Mouse (Mus musculus) bone marrow, adult 2 months (tissue): ENCODE measurements around the gene Gm45753.

ENCODE experiments used
- CTCF ChIP-seq: fragments of 200-500 bp; IDR thresholded peaks from 2 replicates; pipeline ENCODE4 v1.5.1; 2011; ENCODE audit warnings: low read length, control low read depth; ENCODE audit not compliant: control insufficient read depth, insufficient read depth
- POLR2A ChIP-seq: fragments of 200-500 bp; IDR thresholded peaks from 2 replicates; pipeline ENCODE4 v1.6.1; 2011; ENCODE audit warnings: low read depth, mild to moderate bottlenecking, control low read depth, low read length, borderline replicate concordance; ENCODE audit not compliant: control insufficient read depth

DNA sequence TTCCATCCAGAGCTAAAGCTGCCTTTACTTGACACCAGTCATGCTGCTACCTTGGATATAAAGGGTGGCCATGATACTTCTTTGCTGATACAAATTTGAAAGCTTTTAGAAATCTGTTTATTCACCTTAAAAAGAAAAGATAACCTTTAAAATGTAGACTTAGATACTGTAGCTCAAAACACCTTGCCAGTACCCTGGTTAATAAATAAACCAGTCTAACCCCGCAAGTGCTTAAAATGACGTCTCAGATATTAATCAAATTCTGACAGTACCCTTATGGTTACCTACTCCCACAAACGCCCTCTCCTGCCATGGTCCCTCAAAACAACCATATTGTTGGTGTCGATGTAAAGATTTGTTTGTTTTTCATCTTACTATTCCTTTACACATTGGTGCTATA, 15.9 kb upstream of the Gm45753 start:
- no peak for TF ChIP-seq CTCF
- no peak for TF ChIP-seq POLR2A
